17 mouse cellular contexts compared by ENCODE assay signal in genomic region chr9:72450363-72450762, GRCm38 (mm10). TPM values are rescaled to one million over a fixed set of nuclear protein-coding genes. Genes with fewer than 3 reads are reported as not detected.
DNase-seq lines count a peak whose midpoint lies in the region; ATAC-seq and TF ChIP-seq lines count a peak whose summit lies in the region.
"Had no signal": no experiment of that assay in that cellular context is flagged by ENCODE, and none has a peak within 500 bp of the region (broad histone marks: within the 10 kb centered on the region; RNA-seq: fewer than 3 reads in every experiment).

No protein-coding gene starts in this region.

- 0 out of 2 replicates have a peak, but pooled peaks cover 3% of the 10 kb centered on the region for H3K4me1 ChIP-seq in intestine, postnatal 0 days (replicated peaks; ENCODE audit: control insufficient read depth, insufficient read depth, low read length)
- no peaks in the 10 kb centered on the region for H3K4me1 ChIP-seq in intestine, embryonic 15.5 days (replicated peaks)
- H3K4me1 ChIP-seq: forebrain, embryonic 15.5 days; hindbrain, embryonic 12.5 days had no signal

- 63% methylated on average over 1 of the region's 1 CpGs for WGBS in intestine, postnatal 0 days
- WGBS in intestine, embryonic 15.5 days, result 72% methylated on average over 1 of the region's 1 CpGs

- no peak overlapping the region for H3K27ac ChIP-seq in intestine, postnatal 0 days (ENCODE audit: low read depth, low read length)
- H3K27ac ChIP-seq in intestine, embryonic 15.5 days, result no peak overlapping the region
- H3K27ac ChIP-seq: forebrain, embryonic 15.5 days; hindbrain, embryonic 12.5 days had no signal

- TF ChIP-seq CTCF in intestine, postnatal 0 days (IDR thresholded peaks at IDR 0.05; ENCODE audit: low read depth), result no peak

- H3K4me3 ChIP-seq in intestine, postnatal 0 days (ENCODE audit: low read depth, low read length), result no peak overlapping the region
- H3K4me3 ChIP-seq in intestine, embryonic 15.5 days (replicated peaks), result no peak overlapping the region
- H3K4me3 ChIP-seq: forebrain, embryonic 15.5 days; hindbrain, embryonic 12.5 days had no signal

- DNase-seq in heart, adult 11 months, result peak; percentile 83
- no peak for DNase-seq in heart, adult 9 months (ENCODE audit: low spot score in 2 of 2)
- DNase-seq in testis, postnatal 10 days (ENCODE audit: low spot score), result peak; percentile 26
- no peak for DNase-seq in testis, postnatal 14 days (ENCODE audit: low spot score)
- no peak for DNase-seq in frontal cortex, postnatal 14 days (ENCODE audit: low spot score in 2 of 2)
- DNase-seq: adrenal gland, adult 8-10 months; adrenal gland, postnatal 36 days; cerebellum, adult 2 months; cerebellum, postnatal 10 days; gastrocnemius, postnatal 10 days; heart, adult 2 months; heart, postnatal 4 days had no signal

- H3K9me3 ChIP-seq in intestine, postnatal 0 days (ENCODE audit: control insufficient read depth), result no peaks in the 10 kb centered on the region
- H3K9me3 ChIP-seq in intestine, embryonic 15.5 days, result no peaks in the 10 kb centered on the region
- H3K9me3 ChIP-seq: forebrain, embryonic 15.5 days; hindbrain, embryonic 12.5 days had no signal

- no peaks in the 10 kb centered on the region for H3K27me3 ChIP-seq in intestine, postnatal 0 days (replicated peaks; ENCODE audit: control insufficient read depth, insufficient read depth, low read length)
- H3K27me3 ChIP-seq in intestine, embryonic 15.5 days (replicated peaks), result no peaks in the 10 kb centered on the region
- H3K27me3 ChIP-seq: forebrain, embryonic 15.5 days; hindbrain, embryonic 12.5 days had no signal

- H3K36me3 ChIP-seq in intestine, postnatal 0 days (ENCODE audit: control insufficient read depth, insufficient read depth), result no peaks in the 10 kb centered on the region; the same call in 1 of the 2 replicates
- H3K36me3 ChIP-seq in intestine, embryonic 15.5 days, result no peaks in the 10 kb centered on the region
- H3K36me3 ChIP-seq: forebrain, embryonic 15.5 days had no signal

- H3K9ac ChIP-seq in intestine, postnatal 0 days (ENCODE audit: low read depth, low read length), result no peak overlapping the region
- no peak overlapping the region for H3K9ac ChIP-seq in intestine, embryonic 15.5 days
- H3K9ac ChIP-seq: forebrain, embryonic 15.5 days; hindbrain, embryonic 12.5 days had no signal

- peak; percentile 46; the same call in 1 of the 2 replicates for ATAC-seq in intestine, postnatal 0 days
- ATAC-seq in intestine, embryonic 15.5 days, result no peak
- ATAC-seq: forebrain, embryonic 15.5 days; hindbrain, embryonic 16.5 days had no signal

- no peak overlapping the region for H3K4me2 ChIP-seq in intestine, postnatal 0 days (replicated peaks; ENCODE audit: low read depth)
- no peak overlapping the region for H3K4me2 ChIP-seq in intestine, embryonic 15.5 days (replicated peaks)
- H3K4me2 ChIP-seq: forebrain, embryonic 15.5 days; hindbrain, embryonic 12.5 days had no signal

RNA-seq across cellular contexts. Expression of gene Mns1, which starts 12.6 kb away (rescaled TPM):
- 4.0 and 4.2 TPM in 2 replicates for polyA plus RNA-seq in intestine, postnatal 0 days (2015; fragmentation: Nextera tagmentation; extraction: Ambion mirVana)
- 16.9 and 17.4 TPM in 2 replicates for polyA plus RNA-seq in intestine, embryonic 15.5 days (2015; fragmentation: Nextera tagmentation; extraction: Ambion mirVana)

RNA-seq across cellular contexts. Expression of gene Tex9, which starts 41.6 kb away (rescaled TPM):
- 7.7 and 10.7 TPM in 2 replicates for polyA plus RNA-seq in intestine, postnatal 0 days (2015; fragmentation: Nextera tagmentation; extraction: Ambion mirVana)
- polyA plus RNA-seq in intestine, embryonic 15.5 days (2015; fragmentation: Nextera tagmentation; extraction: Ambion mirVana), result 20.6 and 21.1 TPM in 2 replicates

Comparison
In these comparisons a context has a peak if more than half of its experiments do, and no peak if none do; other contexts are left out.
1. DNase-seq: peak in heart, adult 11 months (single experiment) and testis, postnatal 10 days (single experiment); none in heart, adult 9 months (0 of 2), testis, postnatal 14 days (single experiment) and frontal cortex, postnatal 14 days (0 of 2).